Mouse (Mus musculus) myocyte (in vitro differentiated cells): Measurements from ENCODE around the gene Sec22c.

Experiments
- CEBPB ChIP-seq: IDR thresholded peaks from 2 replicates; pipeline ENCODE4 v1.6.1; 2011; ENCODE audit warnings: mild to moderate bottlenecking, moderate library complexity; ENCODE audit not compliant: poor library complexity, insufficient read depth, severe bottlenecking
- E2F4 ChIP-seq: IDR thresholded peaks from one replicate; pipeline ENCODE4 v1.6.1; 2011; ENCODE audit warnings: mild to moderate bottlenecking, control low read depth, moderate library complexity; ENCODE audit not compliant: insufficient read depth
- MAX ChIP-seq: IDR thresholded peaks from one replicate; pipeline ENCODE4 v1.6.1; 2011; ENCODE audit warnings: low read depth, mild to moderate bottlenecking, control low read depth
- MYOD1 ChIP-seq, 3 experiments: IDR thresholded peaks; one replicate each; pipeline ENCODE4 v1.6.1; 2011; ENCODE audit warnings: control low read depth in 2 of 3, low read depth in 2 of 3, mild to moderate bottlenecking in 2 of 3, moderate library complexity in 1 of 3; ENCODE audit not compliant: insufficient read length in 2 of 3, control insufficient read depth in 1 of 3
- MYOG ChIP-seq, 3 experiments: IDR thresholded peaks; one replicate each; pipeline ENCODE4 v1.6.1; 2011; ENCODE audit warnings: control low read depth in 2 of 3, low read depth in 2 of 3, mild to moderate bottlenecking in 2 of 3; ENCODE audit not compliant: insufficient read length in 2 of 3, control insufficient read depth in 1 of 3, insufficient read depth in 1 of 3
- POLR2A ChIP-seq: IDR thresholded peaks from one replicate; pipeline ENCODE4 v1.6.1; 2011; ENCODE audit warnings: low read depth, mild to moderate bottlenecking, control low read depth, moderate library complexity; ENCODE audit not compliant: insufficient read length
- POLR2AphosphoS2 ChIP-seq: IDR thresholded peaks from one replicate; pipeline ENCODE4 v1.6.1; 2011; ENCODE audit warnings: low read depth, control low read depth; ENCODE audit not compliant: insufficient read length
- TCF12 ChIP-seq: IDR thresholded peaks from one replicate; pipeline ENCODE4 v1.6.1; 2011; ENCODE audit warnings: mild to moderate bottlenecking, control low read depth; ENCODE audit not compliant: poor library complexity, insufficient read depth, severe bottlenecking
- USF1 ChIP-seq: IDR thresholded peaks from one replicate; pipeline ENCODE4 v1.6.1; 2011; ENCODE audit warnings: low read depth, mild to moderate bottlenecking, control low read depth, moderate library complexity

DNA sequence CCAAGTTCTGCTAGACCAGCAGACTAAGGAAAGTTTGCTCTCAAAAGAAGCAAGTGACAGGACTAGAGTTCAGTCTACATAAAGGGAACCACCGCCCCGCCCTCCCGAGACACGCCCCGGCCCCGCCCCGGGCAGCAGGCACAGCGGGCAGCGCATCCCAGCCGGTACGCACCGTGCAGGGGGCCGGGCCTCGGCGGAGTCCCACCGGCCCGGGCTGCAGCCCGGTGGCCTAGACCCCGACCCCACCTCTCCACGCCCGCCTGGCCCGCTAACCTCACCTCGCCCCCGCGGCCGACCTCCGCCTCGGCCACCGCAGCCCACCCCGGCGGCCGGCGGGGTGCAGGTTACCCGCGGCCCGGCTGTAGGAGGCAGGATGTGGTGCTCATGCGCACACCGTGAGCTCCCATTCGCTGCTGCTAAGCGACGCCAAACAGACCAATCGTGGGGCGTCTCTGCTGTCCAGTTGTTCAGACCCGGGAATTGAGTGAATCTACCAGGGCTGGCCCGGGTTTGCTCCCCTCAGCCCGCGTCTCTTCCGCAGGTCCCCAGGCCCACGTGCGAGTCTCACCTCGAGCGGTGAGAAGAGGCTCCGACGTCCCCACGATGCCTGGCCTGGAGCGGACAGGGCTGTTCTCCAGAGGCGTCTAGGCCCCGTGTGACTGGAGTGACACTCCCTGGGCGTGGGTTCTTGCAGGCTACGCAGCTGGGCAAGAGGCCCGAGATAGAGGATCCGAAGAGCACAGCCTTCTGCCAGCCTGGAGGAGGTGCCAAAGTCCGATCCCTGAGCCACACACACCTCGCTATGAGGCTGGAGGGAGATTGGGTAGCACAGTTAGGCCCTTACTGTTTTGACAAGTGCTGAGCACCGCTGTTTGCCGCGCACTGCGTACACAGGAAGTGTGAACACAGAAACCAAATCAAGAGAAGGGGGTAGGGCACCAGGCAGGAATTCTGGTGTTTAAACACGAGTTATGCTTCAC is at the start of gene Sec22c:
- TF ChIP-seq MYOD1 (IDR thresholded peaks at IDR 0.05; ENCODE audit: control insufficient read depth in 1 of 3, insufficient read length in 2 of 3, low read depth in 2 of 3) (peak in 1 of 3 experiments; percentile 8), TCF12 (no peak), USF1 (no peak), POLR2A (peak; percentile 52), CEBPB (no peak), E2F4 (no peak), MYOG (IDR thresholded peaks at IDR 0.05; ENCODE audit: control insufficient read depth in 1 of 3, insufficient read depth in 1 of 3, insufficient read length in 2 of 3, low read depth in 2 of 3) (peak in 1 of 3 experiments; percentile 27), POLR2AphosphoS2 (peak; percentile 40), MAX (no peak)
